Mouse (Mus musculus) stomach, embryonic 15.5 days (tissue): ENCODE measurements around the gene Myl6. TPM values are rescaled to one million over a fixed set of nuclear protein-coding genes. Genes with fewer than 3 reads are reported as not detected.
A peak's percentile ranks its signal among the peaks of the same experiment; 100 is the strongest.

ENCODE experiments used
- ATAC-seq: fragments of 200-750 bp; cut with Nextera tagmentation; 2 replicates; pipeline ENCODE4 v1.8.0; 2017; ENCODE audit warnings: low read depth, moderate number of reproducible peaks, moderate TSS enrichment; ENCODE audit not compliant: insufficient read depth, low FRiP score
- H3K27ac ChIP-seq: fragments of 300-500 bp; sonication (generic); 2 replicates; pipeline ENCODE4 v1.5.1; 2015; ENCODE audit warnings: mild to moderate bottlenecking, inconsistent platforms
- H3K27me3 ChIP-seq: fragments of 300-500 bp; sonication (generic); replicated peaks from 2 replicates; pipeline ENCODE4 v1.6.1; 2015; ENCODE audit warnings: inconsistent platforms
- H3K36me3 ChIP-seq: fragments of 300-500 bp; sonication (generic); 2 replicates; pipeline ENCODE4 v1.6.1; 2015; ENCODE audit warnings: inconsistent platforms
- H3K4me1 ChIP-seq: fragments of 300-500 bp; sonication (generic); 2 replicates; pipeline ENCODE4 v1.6.1; 2015; ENCODE audit warnings: inconsistent platforms
- H3K4me2 ChIP-seq: fragments of 300-500 bp; sonication (generic); 2 replicates; pipeline ENCODE4 v1.6.1; 2015; ENCODE audit warnings: mild to moderate bottlenecking, inconsistent platforms
- H3K4me3 ChIP-seq: fragments of 300-500 bp; sonication (generic); replicated peaks from 2 replicates; pipeline ENCODE4 v1.5.1; 2015; ENCODE audit warnings: inconsistent platforms
- H3K9ac ChIP-seq: fragments of 300-500 bp; sonication (generic); 2 replicates; pipeline ENCODE4 v1.6.1; 2015; ENCODE audit warnings: inconsistent platforms
- H3K9me3 ChIP-seq: fragments of 300-500 bp; sonication (generic); 2 replicates; pipeline ENCODE4 v1.6.1; 2016; ENCODE audit warnings: inconsistent platforms
- WGBS: fragments of 180-500 bp; shearing (Covaris S2); methylation state at CpG from one replicate; pipeline ENCODE4 v1.1.7; 2015; 5-methylcytosine and 5-hydroxymethylcytosine counted together
- polyA plus RNA-seq: library from polyadenylated mRNA; unstranded; fragments of >200 nt; fragmentation: Nextera tagmentation; extraction: Ambion mirVana; gene quantifications from 2 replicates; pipeline ENCODE4 v1.2.1, GENCODE M21; 2015

Myl6 gene
- polyA plus RNA-seq, 1 experiment from 2014 or later = 1,838 TPM

- H3K36me3 ChIP-seq = peaks cover 74% of the 10 kb centered on the region
Observed at GRCm38 (mm10) chr10:128487861-128488712, 5.9 kb downstream of the Myl6 start.

GRCm38 (mm10) chr10:128486370-128486769, 7.6 kb downstream of the Myl6 start:
- H3K9ac ChIP-seq = no peak overlapping the region
- no peak overlapping the region for H3K27ac ChIP-seq
- H3K27me3 ChIP-seq = no peaks in the 10 kb centered on the region
- no peak overlapping the region for H3K4me2 ChIP-seq
- no peak for ATAC-seq
- H3K4me3 ChIP-seq = no peak overlapping the region
- H3K9me3 ChIP-seq = no peaks in the 10 kb centered on the region
- 77% methylated on average over 7 of the region's 7 CpGs for WGBS
- peaks cover 21% of the 10 kb centered on the region for H3K4me1 ChIP-seq
- peaks cover 86% of the 10 kb centered on the region for H3K36me3 ChIP-seq

More at GRCm38 (mm10) chr10:128487861-128488712, 5.9 kb downstream of the Myl6 start:
- no peak for ATAC-seq
- Histone ChIP-seq H3K4me2 (no peak overlapping the region), H3K27me3 (no peaks in the 10 kb centered on the region), H3K9ac (no peak overlapping the region), H3K4me3 (no peak overlapping the region), H3K27ac (peak overlapping the region; percentile 99; the same call in 1 of the 2 replicates), H3K4me1 (peaks cover 28% of the 10 kb centered on the region), H3K9me3 (no peaks in the 10 kb centered on the region)
- 90% methylated on average over 22 of the region's 22 CpGs for WGBS

DNA sequence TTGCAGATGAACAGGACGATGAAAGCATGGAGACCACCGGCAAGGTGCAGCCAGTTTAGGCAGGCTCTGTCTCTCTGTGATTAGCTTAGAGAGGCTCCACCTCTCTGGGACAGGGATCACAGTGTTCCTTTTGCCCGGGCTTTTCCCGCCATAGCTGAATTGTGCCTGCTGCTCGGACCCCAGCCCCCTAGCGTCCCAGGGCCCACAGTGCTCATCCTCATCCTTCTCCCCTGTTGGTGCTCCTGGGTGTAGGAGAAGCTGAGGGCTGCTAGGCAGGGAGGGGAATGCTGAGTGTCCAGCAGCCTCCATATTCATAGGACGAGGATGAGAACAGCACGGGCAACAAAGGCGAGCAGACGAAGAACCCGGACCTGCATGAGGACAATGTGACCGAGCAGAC, 19.6 kb downstream of the Myl6 start:
- Histone ChIP-seq H3K9me3 (no peaks in the 10 kb centered on the region), H3K36me3 (peaks cover 62% of the 10 kb centered on the region), H3K27me3 (no peaks in the 10 kb centered on the region), H3K9ac (no peak overlapping the region), H3K4me2 (no peak overlapping the region), H3K4me1 (no peaks in the 10 kb centered on the region), H3K27ac (no peak overlapping the region), H3K4me3 (no peak overlapping the region)
- ATAC-seq = no peak
- WGBS = 87% methylated on average over 12 of the region's 12 CpGs

DNA sequence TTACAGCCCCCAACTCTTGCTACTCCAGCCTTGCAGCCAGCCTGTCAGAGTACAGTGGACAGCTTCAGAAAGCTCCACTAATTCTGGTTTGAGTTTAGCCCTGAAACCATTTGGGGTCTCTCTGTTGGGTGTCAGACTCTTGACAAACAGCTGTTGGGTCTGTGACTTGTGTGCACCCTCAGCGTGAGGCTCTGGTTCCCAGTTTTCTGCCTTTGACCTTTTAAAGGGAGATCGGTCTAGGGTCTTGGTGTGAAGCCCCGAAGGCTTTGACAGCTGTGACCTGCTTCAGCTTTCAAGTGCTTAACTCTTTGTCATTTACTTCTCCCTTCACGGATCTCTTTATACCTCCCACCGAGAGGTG, 33.7 kb downstream of the Myl6 start:
- Histone ChIP-seq H3K9ac (peak overlapping the region; percentile 94; the same call in 1 of the 2 replicates), H3K4me1 (peaks cover 11% of the 10 kb centered on the region; the same call in 1 of the 2 replicates), H3K4me3 (peak overlapping the region; percentile 88), H3K27me3 (no peaks in the 10 kb centered on the region), H3K36me3 (peaks cover 27% of the 10 kb centered on the region), H3K9me3 (no peaks in the 10 kb centered on the region), H3K27ac (peak overlapping the region; percentile 97), H3K4me2 (peak overlapping the region; percentile 71)
- 5% methylated on average over 5 of the region's 5 CpGs for WGBS
- no peak for ATAC-seq

GRCm38 (mm10) chr10:128459409-128460269, 34.3 kb downstream of the Myl6 start:
- Histone ChIP-seq H3K27ac (peak overlapping the region; percentile 97), H3K27me3 (no peaks in the 10 kb centered on the region), H3K9ac (peak overlapping the region; percentile 94), H3K9me3 (no peaks in the 10 kb centered on the region), H3K4me3 (peak overlapping the region; percentile 88), H3K36me3 (peaks cover 23% of the 10 kb centered on the region), H3K4me1 (peaks cover 17% of the 10 kb centered on the region), H3K4me2 (peak overlapping the region; percentile 71)
- under 1% methylated on average over 32 of the region's 67 CpGs for WGBS
- peak; percentile 72 for ATAC-seq

DNA sequence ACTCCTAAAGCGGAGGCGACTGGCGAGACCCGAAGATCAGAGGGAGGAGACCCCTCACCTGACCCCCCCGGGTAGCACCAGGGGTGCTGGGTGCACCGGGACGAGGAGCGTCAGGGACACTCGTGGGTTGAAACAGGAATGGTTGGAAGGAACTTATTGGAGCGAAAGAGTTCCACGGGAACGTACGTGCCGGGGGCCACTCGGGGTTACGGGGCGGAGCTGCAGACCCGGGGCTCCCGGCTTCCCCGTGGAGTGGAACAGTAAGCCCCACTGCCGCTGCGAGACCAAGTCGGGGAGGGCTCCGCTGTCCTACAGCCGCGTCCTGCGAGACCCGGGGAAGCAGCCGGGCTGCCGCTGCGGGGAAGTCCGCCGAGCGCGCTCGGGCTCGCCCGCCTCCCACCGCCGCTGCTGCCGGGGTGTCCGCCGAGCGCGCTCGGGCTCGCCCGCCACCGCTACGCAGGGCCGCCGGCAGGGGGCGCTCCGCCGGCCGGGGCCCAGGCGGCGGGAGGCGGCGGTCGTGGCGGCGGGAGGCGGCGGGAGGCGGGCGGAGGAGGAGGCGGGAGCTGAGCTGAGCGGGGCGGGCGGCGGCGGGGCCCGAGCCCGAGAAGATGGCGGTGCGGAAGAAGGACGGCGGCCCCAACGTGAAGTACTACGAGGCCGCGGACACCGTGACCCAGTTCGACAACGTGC, 35.1 kb downstream of the Myl6 start, which contains the start of gene Smarcc2:
Smarcc2 (plus strand) TSS at position 530 of the 690 bp plus-strand sequence.
- H3K9ac ChIP-seq = peak within 1 kb of the TSS; percentile 94
- peaks cover 19% of the 10 kb centered on the region for H3K36me3 ChIP-seq
- WGBS = under 1% methylated on average over 64 of the region's 86 CpGs
- ATAC-seq = peak; percentile 79
- no peaks in the 10 kb centered on the region for H3K27me3 ChIP-seq
- no peaks in the 10 kb centered on the region for H3K9me3 ChIP-seq
- H3K27ac ChIP-seq = peak within 1 kb of the TSS; percentile 97
- H3K4me2 ChIP-seq = peak within 1 kb of the TSS; percentile 71
- H3K4me1 ChIP-seq = peaks cover 17% of the 10 kb centered on the region
- H3K4me3 ChIP-seq = peak within 1 kb of the TSS; percentile 88

DNA sequence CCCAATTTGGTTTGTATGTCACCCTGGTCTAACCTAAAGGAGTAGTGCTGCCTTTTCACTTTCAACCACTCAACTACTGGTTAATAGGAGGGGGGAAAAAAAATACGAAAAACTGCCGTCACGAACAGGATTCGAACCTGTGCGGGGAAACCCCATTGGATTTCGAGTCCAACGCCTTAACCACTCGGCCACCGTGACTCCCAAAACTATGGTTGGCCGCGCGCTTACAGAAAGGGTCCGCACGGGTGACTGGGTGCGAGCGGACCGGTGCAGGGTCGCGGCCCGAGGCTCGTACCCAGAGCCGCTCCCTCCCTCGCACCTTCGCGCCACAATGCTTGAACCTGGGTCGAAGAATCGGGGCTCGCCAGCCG, 35.6 kb downstream of the Myl6 start:
- Histone ChIP-seq H3K4me3 (peak overlapping the region; percentile 88), H3K9me3 (no peaks in the 10 kb centered on the region), H3K4me1 (peaks cover 17% of the 10 kb centered on the region), H3K36me3 (peaks cover 14% of the 10 kb centered on the region), H3K9ac (peak overlapping the region; percentile 94), H3K4me2 (peak overlapping the region; percentile 70), H3K27ac (peak overlapping the region; percentile 97), H3K27me3 (no peaks in the 10 kb centered on the region)
- WGBS = under 1% methylated on average over 29 of the region's 29 CpGs
- peak; percentile 62 for ATAC-seq

DNA sequence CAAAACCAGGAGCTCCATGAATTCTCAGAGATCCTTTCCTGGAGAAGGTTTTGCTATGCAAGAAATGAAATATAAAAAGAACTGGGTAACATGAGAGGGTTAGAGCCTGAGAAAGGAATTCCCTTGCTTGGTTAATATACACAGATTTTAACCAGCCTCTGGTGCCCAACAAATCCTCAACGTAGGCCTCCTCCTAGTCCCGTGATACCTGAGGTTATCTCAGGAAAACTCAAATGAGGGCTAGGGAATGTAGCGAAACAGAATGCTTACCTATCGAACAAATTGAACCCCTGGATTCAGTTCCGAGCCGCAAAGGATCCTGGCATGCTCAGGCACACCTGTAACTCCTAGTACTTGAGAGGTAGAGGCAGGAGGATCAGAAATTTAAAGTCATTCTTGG, 36.3 kb downstream of the Myl6 start:
- H3K27me3 ChIP-seq = no peaks in the 10 kb centered on the region
- H3K4me2 ChIP-seq = peak overlapping the region; percentile 70; the same call in 1 of the 2 replicates
- no peak for ATAC-seq
- peaks cover 17% of the 10 kb centered on the region for H3K4me1 ChIP-seq
- no peaks in the 10 kb centered on the region for H3K9me3 ChIP-seq
- H3K9ac ChIP-seq = no peak overlapping the region
- WGBS = 80% methylated on average over 6 of the region's 6 CpGs
- no peak overlapping the region; the same call in 1 of the 2 replicates for H3K4me3 ChIP-seq
- peaks cover 8% of the 10 kb centered on the region; the same call in 1 of the 2 replicates for H3K36me3 ChIP-seq
- no peak overlapping the region for H3K27ac ChIP-seq

- Histone ChIP-seq H3K27ac (no peak overlapping the region), H3K9ac (no peak overlapping the region), H3K4me1 (peaks cover 8% of the 10 kb centered on the region), H3K4me2 (peak overlapping the region; percentile 35), H3K27me3 (no peaks in the 10 kb centered on the region), H3K36me3 (no peaks in the 10 kb centered on the region), H3K4me3 (peak overlapping the region; percentile 9; the same call in 1 of the 2 replicates), H3K9me3 (no peaks in the 10 kb centered on the region)
- no peak for ATAC-seq
- 3% methylated on average over 6 of the region's 6 CpGs for WGBS
Observed at GRCm38 (mm10) chr10:128455280-128455679, 38.7 kb downstream of the Myl6 start.

DNA sequence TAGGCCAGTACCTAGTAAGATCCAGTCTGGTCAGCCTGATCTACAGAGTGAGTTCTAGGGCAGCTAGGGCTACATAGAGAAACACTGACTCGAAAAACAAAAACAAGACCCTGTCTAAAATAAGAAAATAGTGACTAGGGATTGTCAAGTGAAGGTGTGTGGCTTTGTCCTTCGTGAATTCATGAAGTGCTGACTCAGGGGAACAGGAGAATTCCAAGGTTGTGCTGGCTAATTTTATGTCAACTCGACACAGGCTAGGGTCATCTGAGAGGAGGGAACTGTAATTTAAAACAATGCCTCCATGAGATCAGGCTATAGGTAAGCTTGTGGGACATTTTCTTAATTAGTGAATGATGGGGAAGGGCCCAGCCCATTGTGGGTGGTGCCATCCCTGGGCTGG, 39.5 kb downstream of the Myl6 start:
- peaks cover 6% of the 10 kb centered on the region for H3K4me1 ChIP-seq
- no peaks in the 10 kb centered on the region for H3K9me3 ChIP-seq
- H3K4me3 ChIP-seq = no peak overlapping the region
- no peaks in the 10 kb centered on the region for H3K36me3 ChIP-seq
- H3K27me3 ChIP-seq = no peaks in the 10 kb centered on the region
- H3K27ac ChIP-seq = no peak overlapping the region
- no peak for ATAC-seq
- no peak overlapping the region for H3K4me2 ChIP-seq
- H3K9ac ChIP-seq = no peak overlapping the region
- WGBS = 70% methylated on average over 3 of the region's 3 CpGs

- no peak overlapping the region for H3K4me3 ChIP-seq
- ATAC-seq = no peak
- peaks cover 6% of the 10 kb centered on the region for H3K4me1 ChIP-seq
- no peak overlapping the region for H3K27ac ChIP-seq
- no peak overlapping the region for H3K4me2 ChIP-seq
- no peaks in the 10 kb centered on the region for H3K27me3 ChIP-seq
- WGBS = 77% methylated on average over 6 of the region's 6 CpGs
- H3K9ac ChIP-seq = no peak overlapping the region
- no peaks in the 10 kb centered on the region for H3K9me3 ChIP-seq
- no peaks in the 10 kb centered on the region for H3K36me3 ChIP-seq
Observed at GRCm38 (mm10) chr10:128451014-128451413, 42.9 kb downstream of the Myl6 start.
